Mouse (Mus musculus) C2C12 (cell line): ENCODE measurements at regions not wholly inside any gene's neighbourhood (a gene's known extent, or its start where the extent isn't known, plus 50 kb on each side); places are given as distances from the start of the nearest gene placed in this dataset.

ENCODE experiments used
- CEBPB ChIP-seq: IDR thresholded peaks from one replicate; pipeline ENCODE4 v1.6.1; 2011; ENCODE audit warnings: low read depth, mild to moderate bottlenecking, control low read depth, moderate library complexity
- CTCF ChIP-seq: IDR thresholded peaks from one replicate; pipeline ENCODE4 v1.5.1; 2011; ENCODE audit not compliant: control insufficient read depth, insufficient read depth, insufficient read length
- MAX ChIP-seq: IDR thresholded peaks from one replicate; pipeline ENCODE4 v1.6.1; 2011; ENCODE audit warnings: mild to moderate bottlenecking, control low read depth
- MYOD1 ChIP-seq: IDR thresholded peaks from one replicate; pipeline ENCODE4 v1.6.1; 2011; ENCODE audit warnings: low read depth; ENCODE audit not compliant: control insufficient read depth, insufficient read length
- MYOG ChIP-seq: IDR thresholded peaks from one replicate; pipeline ENCODE4 v1.6.1; 2011; ENCODE audit not compliant: control insufficient read depth, insufficient read length; ENCODE audit errors: extremely low read depth

DNA sequence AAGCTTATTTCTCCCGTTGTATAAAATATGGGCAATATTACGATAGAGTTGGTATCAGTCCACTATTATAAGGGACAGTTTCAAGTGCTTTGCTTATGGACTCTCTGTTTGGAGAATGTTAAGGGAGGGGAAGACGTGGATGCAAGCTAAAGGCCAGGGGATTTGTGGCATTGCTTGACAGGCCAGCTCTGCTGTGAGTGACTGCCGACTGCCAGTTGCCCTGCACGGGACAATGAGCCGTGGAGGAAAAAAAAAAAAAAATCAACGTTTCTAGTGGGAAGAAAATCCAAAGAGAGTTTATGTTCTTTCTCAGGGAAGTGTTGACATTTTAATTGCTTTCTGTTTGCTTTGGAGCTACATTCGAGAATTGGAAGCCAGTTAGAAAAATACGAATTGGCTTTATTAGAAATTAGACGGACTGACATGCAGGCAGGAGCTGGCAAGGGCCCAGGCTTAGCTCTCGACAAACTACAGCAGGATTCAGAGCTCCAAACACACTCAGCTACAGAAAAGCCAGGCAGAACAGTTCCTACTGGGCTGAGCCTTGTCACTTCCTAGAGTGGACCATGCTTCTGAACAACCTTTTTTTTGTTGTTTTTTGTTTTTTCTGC lies 127.5 kb downstream of the Btg1 start:
- no peak for TF ChIP-seq CTCF
- no peak for TF ChIP-seq CEBPB
- TF ChIP-seq MYOG, result no peak
- no peak for TF ChIP-seq MYOD1
- TF ChIP-seq MAX, result no peak
